Mouse (Mus musculus): ENCODE data around the gene Cd33.

The Cd33 gene

DNA sequence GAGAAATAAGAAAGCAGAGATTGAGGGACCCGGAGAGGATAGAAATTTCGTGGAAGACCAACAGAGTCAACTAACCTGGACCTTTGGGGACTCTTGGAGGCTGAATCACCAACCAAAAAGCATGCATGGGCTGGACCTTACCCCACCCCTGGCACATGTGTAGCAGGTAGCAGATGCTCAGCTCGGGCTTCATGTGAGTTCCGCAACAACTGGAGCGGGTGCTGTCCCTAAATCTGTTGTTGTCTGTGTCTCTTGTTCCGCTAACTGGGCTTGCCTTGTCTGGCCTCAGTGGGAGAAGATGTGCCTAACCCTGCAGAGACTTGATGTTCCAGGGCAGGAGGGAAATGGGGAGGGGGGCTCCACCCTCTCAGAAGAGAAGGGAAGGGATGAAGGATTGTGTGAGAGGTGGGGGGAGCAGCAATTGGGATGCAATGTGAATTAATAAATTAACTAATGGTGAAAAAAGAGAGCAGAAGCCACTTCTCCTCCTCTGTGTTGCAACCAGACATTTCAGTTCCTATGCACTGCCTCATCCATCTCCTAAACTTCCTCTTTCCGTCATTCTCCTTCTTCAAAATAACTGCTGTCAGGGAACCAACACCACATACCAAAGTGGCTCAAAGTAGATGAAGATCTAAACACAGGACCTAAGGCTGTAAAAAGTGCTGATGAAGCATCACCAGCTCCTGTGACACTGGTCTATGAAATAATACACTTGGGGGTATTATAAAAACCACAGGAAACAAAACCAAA is at the start of gene Cd33:
TSS of gene Cd33 (minus strand) at position 204 of the 753 bp plus-strand sequence.
- no peak for DNase-seq (ENCODE audit: low read depth, low spot score)

DNA sequence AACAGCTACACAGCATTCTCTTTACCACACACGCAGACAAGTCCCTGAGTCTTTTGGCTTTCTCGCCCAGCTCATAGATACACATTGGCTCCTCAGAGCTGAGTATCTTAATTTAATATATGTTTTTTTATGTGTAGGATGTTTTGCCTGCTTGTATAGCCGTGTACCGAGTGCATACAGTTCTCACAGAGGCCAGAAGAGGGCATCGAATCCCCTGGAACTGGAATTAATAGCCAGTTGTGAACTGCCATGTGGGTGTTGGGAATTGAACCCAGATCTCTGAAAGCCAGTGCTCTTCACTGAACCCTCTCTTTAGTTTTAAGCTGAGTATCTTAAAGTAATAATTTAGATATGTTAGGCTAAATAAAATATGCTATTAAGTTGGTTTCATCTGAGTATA is 40.6 kb upstream of the Cd33 start:
- DNase-seq (ENCODE audit: low read depth, low spot score): no peak

DNA sequence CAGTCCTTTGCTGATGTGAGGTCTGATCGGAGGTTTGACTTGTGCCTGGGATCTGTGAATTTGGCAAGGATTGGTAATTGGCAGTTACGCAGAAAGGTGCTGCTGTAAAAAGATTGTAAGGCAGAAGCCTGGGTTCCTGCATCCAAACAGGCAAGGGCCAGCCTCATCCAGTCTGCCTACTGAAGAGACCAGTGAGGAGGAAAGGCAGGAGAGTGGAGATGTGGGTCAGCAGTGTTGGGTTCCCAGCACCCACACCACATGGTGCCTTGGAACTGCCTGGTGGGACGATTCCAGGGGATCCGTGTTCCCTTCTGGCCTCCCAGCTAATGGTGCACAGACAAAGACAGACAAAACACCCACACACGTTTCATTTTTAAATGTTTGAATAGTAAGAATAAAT is 36.3 kb upstream of the Cd33 start:
- DNase-seq (ENCODE audit: low read depth, low spot score): no peak

DNA sequence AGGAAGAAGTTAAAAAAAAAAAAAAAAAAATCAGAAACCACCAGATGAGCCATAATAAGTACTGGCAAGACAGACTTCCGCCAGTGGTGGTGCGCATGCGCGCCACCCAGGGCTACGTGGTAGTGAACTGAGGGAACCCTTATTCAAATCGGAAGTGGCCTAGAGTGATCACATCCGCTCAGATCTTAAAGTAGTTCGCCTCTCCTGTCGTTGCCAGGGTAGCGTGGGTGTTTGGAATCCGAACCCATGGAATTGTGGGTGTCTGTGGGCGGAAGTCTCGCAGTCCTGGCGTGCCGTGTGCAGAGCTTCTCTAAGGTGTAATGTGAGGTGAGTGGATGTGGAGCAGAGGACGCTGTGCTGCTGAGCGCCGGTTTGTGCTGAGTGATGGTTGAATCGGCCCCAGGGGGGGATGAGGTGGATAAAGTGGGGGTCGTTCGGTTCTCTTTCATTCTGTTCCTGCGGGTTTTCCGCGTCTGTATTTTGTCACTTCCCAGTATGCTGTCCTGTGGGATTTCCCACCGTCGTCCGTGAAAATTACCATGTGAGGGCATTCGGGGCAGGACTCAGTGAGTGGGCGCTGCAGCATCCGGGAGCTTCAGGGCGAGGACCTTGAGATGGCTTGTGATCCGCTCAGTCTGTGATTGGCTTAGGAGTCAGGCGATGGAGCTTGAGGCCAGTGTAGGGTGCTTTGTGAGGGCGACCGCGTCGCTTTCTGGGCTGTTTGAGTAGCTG is 35.4 kb upstream of the Cd33 start, which contains the start of gene Zfp719:
TSS of gene Zfp719 (plus strand) at position 171 of the 732 bp plus-strand sequence.
- DNase-seq (ENCODE audit: low read depth, low spot score): peak; percentile 97

DNA sequence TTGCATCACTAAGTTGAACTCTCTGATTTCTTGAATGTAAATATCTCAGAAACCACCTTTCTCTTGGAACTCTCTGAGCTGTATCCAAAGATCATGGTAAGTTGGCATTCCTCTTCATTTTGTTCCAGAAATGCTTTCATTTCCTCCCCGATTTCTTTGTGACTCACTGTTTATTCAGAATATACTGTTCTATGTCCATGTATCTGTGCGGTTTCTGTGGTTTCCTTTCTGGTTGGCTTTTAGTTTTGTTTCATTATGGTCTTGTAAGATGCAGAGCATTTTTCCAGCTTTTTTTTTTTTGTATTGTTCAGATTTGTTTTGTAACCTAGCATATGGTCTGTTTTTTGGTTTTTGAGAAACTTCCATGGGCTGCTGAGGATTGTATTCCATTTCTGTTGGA is 27.0 kb upstream of the Cd33 start:
- no peak for DNase-seq (ENCODE audit: low read depth, low spot score)

DNA sequence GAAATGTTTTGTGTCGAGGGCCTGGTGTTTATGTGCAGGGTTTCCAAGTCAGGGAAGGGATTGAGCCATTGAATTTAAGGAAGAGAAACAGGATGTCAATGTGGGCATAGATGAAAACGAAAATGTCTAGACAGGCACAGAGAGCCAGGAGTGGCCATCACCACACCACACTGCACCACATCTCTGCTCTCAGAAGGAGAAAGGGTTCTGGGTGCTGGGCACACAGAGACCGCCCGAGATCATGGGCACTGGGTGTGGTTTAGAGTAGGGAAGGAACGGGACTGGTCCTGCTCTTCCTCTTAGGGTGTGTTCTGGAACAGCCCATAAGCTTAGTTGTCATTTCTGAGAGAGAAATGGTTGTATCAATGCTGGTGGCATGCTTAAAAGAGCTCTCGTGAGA is 19.1 kb upstream of the Cd33 start:
- no peak for DNase-seq (ENCODE audit: low read depth, low spot score)

DNA sequence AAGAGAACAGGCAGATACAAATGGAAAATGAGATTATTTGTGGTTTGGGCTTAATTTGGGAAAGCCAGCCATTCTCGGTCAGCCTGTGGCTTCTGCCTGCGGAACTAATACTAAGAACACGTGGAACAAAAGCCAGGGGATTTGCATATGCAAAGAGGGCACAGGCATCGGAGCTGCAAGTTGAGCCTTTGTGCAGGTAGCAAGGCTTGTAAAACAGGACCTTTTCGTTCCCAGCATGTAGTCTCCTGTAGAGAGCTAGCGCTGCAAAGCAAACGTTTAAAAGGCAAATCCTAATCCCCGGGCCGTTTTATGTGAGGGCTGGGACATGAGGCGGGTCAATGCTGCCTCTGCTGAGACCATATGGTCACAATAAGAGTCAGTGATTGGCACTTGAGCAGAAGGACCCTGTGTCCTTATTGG is 18.4 kb upstream of the Cd33 start:
- DNase-seq (ENCODE audit: low read depth, low spot score): peak; percentile 46

DNA sequence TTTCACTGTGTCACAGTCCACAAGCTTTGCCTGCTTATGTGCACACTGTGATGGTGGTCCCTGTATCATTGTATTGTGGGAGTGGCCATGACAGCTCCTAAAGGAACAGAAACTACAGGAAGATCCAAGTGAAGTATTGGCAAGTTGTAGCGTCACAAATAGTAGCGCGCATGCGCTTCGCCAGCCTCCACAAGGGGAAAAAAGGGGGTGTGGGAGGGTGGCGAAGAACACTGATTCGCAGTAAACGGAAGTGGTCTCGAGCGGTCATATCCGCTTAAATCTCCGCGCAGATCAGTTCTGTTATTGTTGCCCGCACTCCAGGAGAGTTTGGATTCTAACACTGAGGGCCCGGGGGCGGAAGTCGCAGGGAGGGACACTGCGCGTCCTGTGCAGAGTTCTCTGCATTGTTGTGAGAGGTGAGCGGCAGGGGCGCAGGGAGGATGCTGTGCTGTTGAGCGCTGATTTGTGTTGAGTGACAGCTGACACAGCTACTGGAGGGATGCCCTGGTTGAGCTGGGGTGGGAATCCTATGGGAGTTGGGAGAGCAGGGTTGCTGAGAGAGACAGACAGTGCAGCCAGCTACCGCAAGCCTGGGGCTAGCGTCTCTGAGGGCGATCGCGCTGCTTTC is 17.9 kb upstream of the Cd33 start, which contains the start of gene Zfp658:
TSS of gene Zfp658 (plus strand) at position 251 of the 628 bp plus-strand sequence.
- DNase-seq (ENCODE audit: low read depth, low spot score): peak; percentile 94

DNA sequence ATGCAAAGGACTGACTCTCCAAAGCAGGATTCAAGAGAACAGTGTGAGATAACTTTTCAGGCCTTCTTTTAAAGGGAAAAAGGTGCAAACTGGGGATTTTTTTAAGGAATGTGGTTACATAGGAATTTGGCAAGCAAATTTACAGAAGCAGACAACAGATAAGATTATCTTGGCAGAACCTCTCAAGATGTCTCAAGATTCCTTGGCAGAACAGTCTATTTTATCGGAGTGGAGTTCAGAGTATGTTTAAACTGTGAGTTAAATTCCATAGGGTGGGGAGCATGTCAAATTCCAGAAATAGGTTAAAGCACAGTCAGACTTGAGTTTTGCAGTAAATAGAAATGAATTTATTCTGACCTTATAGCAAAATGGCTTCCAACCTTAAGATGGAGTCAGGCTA is 12.7 kb upstream of the Cd33 start:
- no peak for DNase-seq (ENCODE audit: low read depth, low spot score)

DNA sequence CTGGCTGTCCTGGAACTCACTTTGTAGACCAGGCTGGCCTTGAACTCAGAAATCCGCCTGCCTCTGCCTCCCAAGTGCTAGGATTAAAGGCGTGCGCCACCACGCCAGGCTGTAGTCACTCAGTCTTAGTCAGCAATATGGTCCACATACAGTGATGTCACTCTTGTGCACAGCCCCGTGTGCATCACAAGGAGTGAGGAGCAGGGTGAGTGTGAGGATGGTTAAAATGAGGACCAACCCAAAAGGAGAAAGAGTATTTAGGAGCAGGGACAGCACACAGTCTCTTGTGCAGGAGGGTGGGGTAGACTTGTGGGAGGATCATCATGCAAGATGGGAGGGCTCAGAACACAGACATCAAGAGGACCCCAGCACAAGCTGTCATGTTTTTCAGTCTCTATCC is 11.1 kb upstream of the Cd33 start:
- DNase-seq (ENCODE audit: low read depth, low spot score): no peak

DNA sequence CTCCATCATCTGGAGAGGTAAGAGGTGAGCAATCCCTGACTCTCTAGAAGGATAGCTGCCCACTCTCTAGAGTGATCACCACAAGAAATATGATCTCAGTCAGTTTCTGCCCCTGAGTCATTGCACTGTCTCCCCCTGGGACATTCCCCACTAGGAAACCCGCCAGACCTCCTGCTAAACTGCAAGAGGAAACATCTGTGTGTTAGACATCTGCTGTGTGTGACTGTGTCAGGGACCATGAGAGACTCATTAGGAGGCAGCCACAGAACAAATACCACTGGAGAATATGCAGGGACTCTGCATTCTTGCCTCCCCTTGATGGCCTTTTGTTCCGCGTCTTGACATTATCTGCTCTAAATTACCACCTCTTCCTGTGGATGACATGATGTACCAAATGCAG is 10.3 kb upstream of the Cd33 start:
- DNase-seq (ENCODE audit: low read depth, low spot score): peak; percentile 11

DNA sequence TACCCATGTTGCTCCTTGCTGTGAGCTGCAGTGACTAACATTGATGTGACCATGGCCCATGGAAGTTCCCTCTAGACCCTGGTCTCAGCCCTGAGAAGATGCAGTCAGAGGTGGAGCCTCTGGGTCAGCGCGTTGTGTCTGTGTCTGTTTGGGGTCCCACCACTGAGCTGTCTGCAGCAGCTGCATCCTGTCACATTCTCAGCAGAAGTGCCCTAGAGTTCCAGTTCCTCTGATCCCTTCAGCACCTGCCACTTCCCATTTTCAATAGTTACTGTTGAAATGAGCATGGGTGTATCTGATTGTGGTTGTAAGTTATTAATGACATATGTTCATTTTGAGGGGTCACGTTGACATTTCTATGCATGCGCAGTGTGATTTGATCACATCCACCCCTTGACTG is 8.9 kb upstream of the Cd33 start:
- DNase-seq (ENCODE audit: low read depth, low spot score): no peak

DNA sequence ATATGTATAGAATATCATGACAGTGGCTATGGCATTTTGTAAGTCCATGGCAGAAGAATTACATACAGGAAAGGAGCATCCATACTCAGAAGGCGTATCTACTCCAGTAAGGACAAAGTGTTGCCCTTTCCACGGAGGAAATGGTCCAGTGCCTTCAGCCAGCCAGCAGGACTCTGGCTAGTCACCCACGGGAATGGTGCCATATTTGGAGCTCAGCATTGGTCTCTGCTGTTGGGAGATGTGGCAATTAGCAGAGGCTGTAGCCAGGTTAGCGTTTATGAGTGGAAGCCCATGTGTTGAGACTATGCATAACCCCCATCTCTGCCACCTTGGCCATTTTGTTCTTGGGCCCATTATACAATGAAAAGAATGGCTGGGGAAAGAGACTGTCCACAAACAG is 4.0 kb upstream of the Cd33 start:
- DNase-seq (ENCODE audit: low read depth, low spot score): no peak

DNA sequence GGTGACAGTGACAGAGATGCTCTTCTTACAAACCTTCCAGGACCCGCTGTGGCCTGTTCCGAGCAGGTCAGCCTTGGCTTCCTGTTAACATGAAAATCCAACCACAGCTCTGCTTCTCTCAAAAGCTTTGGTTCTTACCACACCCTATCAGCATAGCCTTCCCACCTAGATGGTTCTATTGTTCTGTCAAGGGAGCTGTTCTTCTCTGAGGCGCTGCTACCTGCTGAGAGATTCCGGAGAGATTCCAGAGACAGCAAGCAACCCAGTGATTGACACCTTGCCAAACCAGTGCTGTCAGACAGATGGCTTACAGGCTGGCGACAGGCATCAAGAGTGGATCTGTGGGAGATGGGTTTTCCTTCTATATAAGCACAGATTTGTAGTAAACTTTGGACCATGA is 3.4 kb upstream of the Cd33 start:
- DNase-seq (ENCODE audit: low read depth, low spot score): no peak

DNA sequence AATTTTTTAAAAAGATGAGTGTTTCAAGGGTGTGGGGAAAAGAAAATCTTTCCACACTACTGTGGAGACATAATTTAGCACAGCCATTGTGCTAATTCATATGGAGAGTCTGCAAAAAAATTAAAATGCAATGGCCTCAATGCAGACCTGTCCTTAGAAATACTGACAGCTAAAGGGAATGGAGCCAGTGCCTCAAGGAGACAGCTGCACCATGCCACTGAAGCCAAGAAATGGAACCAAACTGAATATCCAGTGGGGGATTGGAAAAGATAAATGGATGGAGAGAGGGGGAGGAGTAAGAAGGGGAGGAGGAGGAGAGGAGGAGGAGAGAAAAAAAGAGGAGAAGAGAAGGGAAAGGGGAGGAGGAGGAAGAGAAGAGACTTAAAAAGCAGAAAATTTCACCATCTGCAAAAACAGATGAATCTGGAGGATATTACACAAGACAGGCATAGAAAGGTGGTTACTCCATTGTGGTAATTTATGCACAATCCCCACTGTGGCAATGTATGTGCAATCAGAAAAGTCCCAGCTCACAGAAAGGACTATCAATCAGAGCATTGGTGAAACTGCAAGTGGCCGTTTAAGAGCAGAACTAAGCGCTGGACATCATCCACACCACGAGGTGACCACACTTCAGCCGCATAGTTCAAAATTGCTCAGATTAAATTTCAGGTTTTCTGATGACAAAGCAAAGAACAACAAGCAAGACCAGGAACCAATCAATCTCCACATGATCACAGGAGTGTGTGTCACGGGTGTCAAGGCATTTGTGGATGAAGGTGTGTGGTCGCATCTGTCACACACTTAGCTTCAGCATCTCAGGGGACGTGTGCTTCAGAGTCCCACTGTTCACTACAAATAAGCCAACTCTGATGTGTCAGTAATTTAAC is 1.7 kb upstream of the Cd33 start:
- no peak for DNase-seq (ENCODE audit: low read depth, low spot score)

DNA sequence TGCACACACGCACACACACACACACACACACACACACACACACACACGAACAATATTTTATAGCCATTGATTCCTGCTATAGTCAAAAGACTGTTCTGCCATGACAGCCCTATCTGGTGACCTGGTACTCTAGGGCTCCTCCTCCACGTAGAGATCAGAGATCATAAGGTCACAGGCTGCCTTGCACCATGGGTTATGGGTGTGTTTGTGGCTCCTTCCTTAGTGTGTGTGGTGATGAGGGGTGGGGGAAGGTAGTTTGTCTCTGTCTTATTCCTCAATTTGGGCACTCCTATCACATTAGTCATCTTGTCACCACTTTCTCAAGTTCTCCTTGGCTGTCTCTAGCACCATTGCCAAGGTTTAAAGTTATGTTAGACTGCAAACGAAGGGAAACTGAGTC is 5.7 kb downstream of the Cd33 start:
- no peak for DNase-seq (ENCODE audit: low read depth, low spot score)

DNA sequence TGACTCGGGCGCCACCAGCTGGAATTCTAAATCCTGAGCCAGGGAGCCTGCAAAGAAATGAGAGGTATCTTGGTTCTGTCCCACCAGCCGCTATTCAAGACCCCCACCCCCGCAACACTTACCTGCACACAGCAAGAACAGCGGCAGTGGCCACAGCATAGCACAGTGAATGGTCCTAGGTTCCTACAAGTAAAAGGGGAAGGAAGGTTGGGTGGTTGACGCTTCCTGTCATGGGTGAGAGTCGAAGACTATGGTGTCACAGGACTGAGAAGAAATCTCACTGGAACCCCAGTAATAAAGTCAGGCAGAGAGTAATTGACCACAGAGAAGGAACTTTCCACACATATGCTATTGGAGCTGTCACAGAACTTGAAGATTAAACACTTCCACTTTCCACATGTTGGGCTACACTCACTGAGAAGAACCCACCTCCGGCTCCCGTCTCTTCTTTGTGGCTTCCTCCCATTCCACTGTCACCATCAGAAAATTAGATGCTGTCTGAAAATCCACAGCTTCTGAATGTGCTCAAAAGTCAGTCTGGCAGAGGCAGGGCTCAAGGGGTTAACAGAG is 11.2 kb downstream of the Cd33 start:
- no peak for DNase-seq (ENCODE audit: low read depth, low spot score)

DNA sequence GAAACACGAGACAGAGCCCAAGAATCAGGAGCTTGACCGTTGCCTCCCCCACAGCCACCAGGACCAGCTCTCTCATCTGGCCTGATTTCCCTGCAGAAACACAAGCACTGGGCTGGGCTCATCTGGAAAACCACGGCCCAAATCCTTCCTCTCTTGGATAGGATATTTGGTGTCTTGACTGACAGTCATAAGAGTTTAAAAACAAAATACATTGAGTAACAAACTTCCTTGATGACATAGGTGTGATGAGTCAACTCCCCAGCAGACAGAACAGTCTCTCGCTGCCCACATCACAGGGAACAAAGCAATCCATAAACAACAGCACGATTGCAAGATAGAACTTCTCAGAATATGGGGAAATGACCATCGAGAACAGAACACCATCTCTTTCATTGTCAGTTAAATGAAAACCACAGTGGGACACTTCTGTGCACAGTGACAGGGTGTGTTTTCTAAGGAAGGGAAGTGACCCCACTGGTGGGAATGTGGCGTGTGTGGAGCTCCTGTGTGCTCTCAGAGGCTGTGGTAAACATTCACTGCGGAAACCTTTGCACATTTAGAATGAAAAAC is 13.9 kb downstream of the Cd33 start:
- DNase-seq (ENCODE audit: low read depth, low spot score): no peak

DNA sequence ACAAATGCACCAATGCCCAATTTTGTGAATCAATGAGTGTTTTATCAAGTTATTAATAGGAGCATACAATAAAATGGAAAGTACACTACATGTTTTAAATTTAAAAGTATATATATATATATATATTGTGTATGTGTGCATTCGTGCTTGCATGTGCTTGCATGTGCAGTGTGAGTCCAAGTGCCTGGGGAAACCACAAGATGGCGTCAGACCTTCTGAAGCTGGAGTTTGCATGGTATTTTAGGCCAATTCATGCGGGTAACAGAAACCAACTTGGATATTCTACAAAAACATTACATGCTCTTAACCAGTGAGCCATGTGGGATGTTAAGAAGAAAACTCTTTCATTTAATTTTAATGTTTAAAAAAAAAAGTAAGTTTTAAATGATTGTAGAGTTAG is 18.9 kb downstream of the Cd33 start:
- DNase-seq (ENCODE audit: low read depth, low spot score): no peak

DNA sequence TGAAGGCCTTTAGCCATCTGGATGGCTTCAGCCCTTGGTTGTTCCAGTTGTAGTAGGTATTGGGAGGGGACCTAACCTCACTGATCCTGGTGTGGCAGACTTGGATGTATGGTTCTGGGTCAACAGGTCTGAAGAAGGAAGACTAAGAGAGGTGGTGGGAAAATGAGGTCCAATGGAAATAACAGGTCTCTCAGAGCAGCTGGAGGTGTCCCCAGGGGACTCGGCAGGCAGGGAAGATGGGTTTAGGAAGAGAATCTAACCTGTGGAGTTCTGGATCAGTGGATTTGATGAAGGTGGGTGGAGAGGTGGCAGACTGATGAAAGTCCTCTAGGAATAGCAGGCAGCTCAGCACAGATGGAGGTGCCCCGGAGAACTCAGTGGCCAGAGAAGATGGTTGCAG is 21.5 kb downstream of the Cd33 start:
- DNase-seq (ENCODE audit: low read depth, low spot score): no peak

DNA sequence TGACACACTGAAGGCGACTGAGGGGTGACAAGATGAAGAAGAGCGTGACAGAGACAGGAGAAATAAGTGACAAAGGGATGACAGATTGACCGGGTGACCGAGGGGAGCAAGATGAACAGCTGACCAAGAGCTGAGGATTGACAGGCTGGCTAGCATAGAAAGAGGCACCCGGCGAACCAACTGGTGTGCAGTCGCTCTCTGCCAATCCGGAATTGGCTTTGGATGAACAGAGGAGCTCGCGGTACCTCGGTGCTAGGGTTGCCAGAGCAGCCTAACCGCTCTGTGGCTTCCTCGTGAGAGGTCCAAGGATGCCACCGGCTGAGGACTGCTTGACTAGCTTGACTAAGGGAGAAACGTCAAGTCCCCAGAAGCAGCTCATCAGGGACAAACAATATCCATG is 25.9 kb downstream of the Cd33 start:
- no peak for DNase-seq (ENCODE audit: low read depth, low spot score)

Data from forelimb bud, embryonic 11.5 days (tissue).